Mouse (Mus musculus) E14TG2a.4 (cell line): ENCODE results near the gene Cdca3.

Experiments used
- CTCF ChIP-seq: conservative IDR thresholded peaks from 2 replicates; pipeline ENCODE4 v1.5.1; 2014; ENCODE audit warnings: low read length
- NANOG ChIP-seq: IDR thresholded peaks from 2 replicates; pipeline ENCODE4 v1.6.1; 2014; ENCODE audit warnings: borderline replicate concordance, low read length, mixed read lengths
- POU5F1 ChIP-seq: IDR thresholded peaks from 2 replicates; pipeline ENCODE4 v1.6.1; 2014; ENCODE audit warnings: low read length, borderline replicate concordance

DNA sequence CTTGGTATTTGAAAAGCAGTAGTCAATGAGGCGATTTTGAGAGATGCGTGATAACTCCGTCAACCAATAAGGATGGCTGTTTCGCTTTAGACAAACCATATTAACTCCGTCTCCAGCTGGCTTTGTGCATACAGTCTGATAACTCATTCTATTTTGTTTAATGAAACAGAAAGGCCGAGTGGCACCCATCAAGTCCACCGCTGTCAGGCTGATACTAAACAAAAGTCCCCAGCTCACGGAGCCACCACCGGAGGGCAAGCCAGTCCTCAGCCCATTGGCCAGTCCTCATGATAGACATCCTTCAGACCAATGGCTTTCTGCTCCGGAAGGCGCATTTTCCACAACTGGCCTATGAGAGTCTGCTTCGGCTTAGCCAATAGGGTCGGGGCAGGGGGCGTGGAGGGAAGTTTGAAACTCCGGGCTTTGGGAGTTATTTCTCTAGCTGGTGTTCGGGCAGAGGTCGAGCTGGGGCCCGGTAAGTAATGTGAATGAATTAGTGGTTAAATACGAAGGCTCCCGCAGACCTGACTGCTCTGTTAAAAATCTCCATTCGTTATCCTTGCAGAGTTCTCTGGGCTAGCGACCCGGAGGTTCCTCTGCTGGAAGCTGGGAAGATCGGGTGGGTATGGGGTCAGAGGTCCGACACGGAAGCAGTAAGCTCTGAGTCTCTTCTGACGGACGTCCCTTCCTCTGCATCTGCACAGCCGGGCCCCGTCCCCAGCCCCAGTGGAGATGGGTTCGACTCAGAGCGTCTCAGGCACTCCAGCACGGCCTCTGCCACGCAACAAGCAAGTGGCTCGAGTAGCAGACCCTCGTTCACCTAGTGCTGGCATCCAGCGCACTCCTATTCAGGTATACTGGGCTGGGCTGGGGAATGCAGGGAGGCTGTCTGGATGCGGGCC lies 703 bp downstream of the Cdca3 start:
- no peak for TF ChIP-seq POU5F1
- TF ChIP-seq CTCF, result no peak
- no peak for TF ChIP-seq NANOG
